Mouse (Mus musculus) lung, embryonic 14.5 days (tissue): ENCODE measurements at regions not wholly inside any gene's neighbourhood (a gene's known extent, or its start where the extent isn't known, plus 50 kb on each side); places are given as distances from the start of the nearest gene placed in this dataset.
A peak's percentile ranks its signal among the peaks of the same experiment; 100 is the strongest.

Source experiments
- ATAC-seq: fragments of 200-750 bp; cut with Nextera tagmentation; 2 replicates; pipeline ENCODE4 v1.8.0; 2017; ENCODE audit warnings: mild to moderate bottlenecking, moderate TSS enrichment, moderate library complexity; ENCODE audit not compliant: insufficient read depth
- DNase-seq: peaks from one replicate; pipeline ENCODE4 v3.0.0-alpha.2; 2015
- H3K27ac ChIP-seq: fragments of 300-500 bp; sonication (generic); 2 replicates; pipeline ENCODE4 v1.5.1; 2014; ENCODE audit warnings: low read depth, mild to moderate bottlenecking, moderate library complexity
- H3K27me3 ChIP-seq: fragments of 300-500 bp; sonication (generic); 2 replicates; pipeline ENCODE4 v1.6.1; 2014; ENCODE audit warnings: low read length, control low read depth; ENCODE audit not compliant: insufficient read depth
- H3K36me3 ChIP-seq: fragments of 300-500 bp; sonication (generic); 2 replicates; pipeline ENCODE4 v1.6.1; 2014; ENCODE audit warnings: control low read depth; ENCODE audit not compliant: insufficient read depth
- H3K4me1 ChIP-seq: fragments of 300-500 bp; sonication (generic); 2 replicates; pipeline ENCODE4 v1.6.1; 2014; ENCODE audit warnings: antibody characterized with exemption, control low read depth; ENCODE audit not compliant: insufficient read depth
- H3K4me2 ChIP-seq: fragments of 300-500 bp; sonication (generic); 2 replicates; pipeline ENCODE4 v1.6.1; 2014; ENCODE audit warnings: mild to moderate bottlenecking
- H3K4me3 ChIP-seq: fragments of 300-500 bp; sonication (generic); 2 replicates; pipeline ENCODE4 v1.5.1; 2014; ENCODE audit warnings: low read depth, low read length
- H3K9ac ChIP-seq: fragments of 300-500 bp; sonication (generic); 2 replicates; pipeline ENCODE4 v1.6.1; 2014
- H3K9me3 ChIP-seq: fragments of 300-500 bp; sonication (generic); 2 replicates; pipeline ENCODE4 v1.6.1; 2016; ENCODE audit warnings: low read depth, low read length, control low read depth
- CTCF ChIP-seq: IDR thresholded peaks from 2 replicates; pipeline ENCODE4 v1.5.1; 2016; ENCODE audit warnings: antibody characterized with exemption, low read depth
- WGBS: fragments of 180-500 bp; shearing (Covaris S2); extraction: QIAGEN DNeasy Blood & Tissue Kit; methylation state at CpG from one replicate; pipeline ENCODE4 v1.1.7; 2014; 5-methylcytosine and 5-hydroxymethylcytosine counted together

- H3K9me3 ChIP-seq = no peaks in the 10 kb centered on the region
- no peaks in the 10 kb centered on the region for H3K4me1 ChIP-seq
- DNase-seq (no peak), ATAC-seq (no peak)
- no peak overlapping the region for H3K27ac ChIP-seq
- H3K4me2 ChIP-seq = no peak overlapping the region
- H3K36me3 ChIP-seq = no peaks in the 10 kb centered on the region
- no peaks in the 10 kb centered on the region for H3K27me3 ChIP-seq
- H3K9ac ChIP-seq = no peak overlapping the region
- WGBS = 89% methylated on average over 5 of the region's 5 CpGs
- TF ChIP-seq CTCF = no peak
- no peak overlapping the region for H3K4me3 ChIP-seq
These were observed 312.9 kb upstream of the Clec14a start for GRCm38 (mm10) chr12:58581811-58582572.

- no peaks in the 10 kb centered on the region for H3K27me3 ChIP-seq
- no peaks in the 10 kb centered on the region for H3K9me3 ChIP-seq
- H3K4me3 ChIP-seq = no peak overlapping the region
- TF ChIP-seq CTCF = no peak
- H3K9ac ChIP-seq = no peak overlapping the region
- H3K36me3 ChIP-seq = no peaks in the 10 kb centered on the region
- WGBS = 85% methylated on average over 1 of the region's 1 CpGs
- DNase-seq (no peak), ATAC-seq (no peak)
- no peak overlapping the region for H3K4me2 ChIP-seq
- H3K27ac ChIP-seq = no peak overlapping the region
- no peaks in the 10 kb centered on the region for H3K4me1 ChIP-seq
These were observed 300.0 kb upstream of the Clec14a start for GRCm38 (mm10) chr12:58569056-58569455.

GRCm38 (mm10) chr12:58560840-58561239 is 291.8 kb upstream of the Clec14a start:
- no peak overlapping the region for H3K4me2 ChIP-seq
- no peak overlapping the region for H3K9ac ChIP-seq
- no peaks in the 10 kb centered on the region for H3K4me1 ChIP-seq
- H3K27me3 ChIP-seq = no peaks in the 10 kb centered on the region
- no peak for ATAC-seq
- no peaks in the 10 kb centered on the region for H3K36me3 ChIP-seq
- no peak overlapping the region for H3K4me3 ChIP-seq
- H3K27ac ChIP-seq = no peak overlapping the region
- no peak for DNase-seq
- no peak for TF ChIP-seq CTCF
- no peaks in the 10 kb centered on the region for H3K9me3 ChIP-seq
- WGBS = 62% methylated on average over 5 of the region's 5 CpGs

- no peak overlapping the region for H3K4me2 ChIP-seq
- H3K4me3 ChIP-seq = no peak overlapping the region
- no peaks in the 10 kb centered on the region for H3K27me3 ChIP-seq
- H3K27ac ChIP-seq = no peak overlapping the region
- WGBS = 58% methylated on average over 1 of the region's 1 CpGs
- DNase-seq (no peak), ATAC-seq (no peak)
- H3K9ac ChIP-seq = no peak overlapping the region
- no peak for TF ChIP-seq CTCF
- no peaks in the 10 kb centered on the region for H3K36me3 ChIP-seq
- H3K9me3 ChIP-seq = no peaks in the 10 kb centered on the region
- no peaks in the 10 kb centered on the region for H3K4me1 ChIP-seq
These were observed 290.7 kb upstream of the Clec14a start for GRCm38 (mm10) chr12:58559833-58560232.

GRCm38 (mm10) chr12:58557261-58557660 is 288.2 kb upstream of the Clec14a start:
- ATAC-seq (no peak), DNase-seq (peak; percentile 11)
- no peak overlapping the region for H3K27ac ChIP-seq
- H3K4me1 ChIP-seq = no peaks in the 10 kb centered on the region
- no peak for TF ChIP-seq CTCF
- no peak overlapping the region for H3K4me3 ChIP-seq
- no peaks in the 10 kb centered on the region for H3K36me3 ChIP-seq
- no peak overlapping the region for H3K9ac ChIP-seq
- H3K27me3 ChIP-seq = no peaks in the 10 kb centered on the region
- WGBS = 62% methylated on average over 4 of the region's 4 CpGs
- H3K9me3 ChIP-seq = no peaks in the 10 kb centered on the region
- H3K4me2 ChIP-seq = no peak overlapping the region

- 48% methylated on average over 4 of the region's 4 CpGs for WGBS
- no peak overlapping the region for H3K4me2 ChIP-seq
- H3K27me3 ChIP-seq = no peaks in the 10 kb centered on the region
- ATAC-seq (peak; percentile 33; the same call in 1 of the 2 replicates), DNase-seq (peak; percentile 47)
- no peak for TF ChIP-seq CTCF
- no peak overlapping the region for H3K27ac ChIP-seq
- no peaks in the 10 kb centered on the region for H3K36me3 ChIP-seq
- no peak overlapping the region for H3K4me3 ChIP-seq
- H3K9ac ChIP-seq = no peak overlapping the region
- H3K4me1 ChIP-seq = no peaks in the 10 kb centered on the region
- H3K9me3 ChIP-seq = no peaks in the 10 kb centered on the region
These were observed 287.7 kb upstream of the Clec14a start for GRCm38 (mm10) chr12:58556741-58557140.

GRCm38 (mm10) chr12:58556060-58556459 is 287.0 kb upstream of the Clec14a start:
- peak; percentile 79; the same call in 1 of the 2 replicates for ATAC-seq
- Histone ChIP-seq H3K9me3 (no peaks in the 10 kb centered on the region), H3K36me3 (no peaks in the 10 kb centered on the region), H3K4me1 (no peaks in the 10 kb centered on the region), H3K4me3 (no peak overlapping the region), H3K27ac (no peak overlapping the region), H3K9ac (no peak overlapping the region), H3K27me3 (no peaks in the 10 kb centered on the region), H3K4me2 (no peak overlapping the region)
- TF ChIP-seq CTCF = no peak
- 35% methylated on average over 1 of the region's 1 CpGs for WGBS
- DNase-seq = peak; percentile 59
